Mouse (Mus musculus) olfactory bulb, adult 2 months (tissue): Measurements from ENCODE around the gene Gm20481. TPM values are rescaled to one million over a fixed set of nuclear protein-coding genes. Genes with fewer than 3 reads are reported as not detected.
"Not testable (repeated sequence)": the region's sequence is repeated elsewhere in the genome, so short reads cannot be mapped to it uniquely, and the experiment has no call there.

Source experiments
- H3K27ac ChIP-seq: fragments of 200-500 bp; 2 replicates; pipeline ENCODE4 v1.5.1; 2012; ENCODE audit warnings: low read depth, low read length; ENCODE audit not compliant: insufficient read depth
- H3K4me1 ChIP-seq: fragments of 200-500 bp; 2 replicates; pipeline ENCODE4 v1.6.1; 2012; ENCODE audit warnings: low read length; ENCODE audit not compliant: control insufficient read depth, insufficient read depth
- H3K4me3 ChIP-seq: fragments of 200-500 bp; 2 replicates; pipeline ENCODE4 v1.5.1; 2012; ENCODE audit warnings: mild to moderate bottlenecking, low read depth, low read length, moderate library complexity; ENCODE audit not compliant: insufficient read depth
- CTCF ChIP-seq: fragments of 200-500 bp; IDR thresholded peaks from 2 replicates; pipeline ENCODE4 v1.5.1; 2012; ENCODE audit warnings: low read depth, mild to moderate bottlenecking, low read length, moderate library complexity; ENCODE audit not compliant: insufficient read depth
- POLR2A ChIP-seq: fragments of 200-500 bp; IDR thresholded peaks from 2 replicates; pipeline ENCODE4 v1.6.1; 2012; ENCODE audit warnings: mild to moderate bottlenecking, low read depth, low read length, moderate library complexity; ENCODE audit not compliant: insufficient read depth
- WGBS: fragments of 180-500 bp; shearing (Covaris S2); methylation state at CpG from one replicate; pipeline ENCODE4 v1.1.7; 2018; 5-methylcytosine and 5-hydroxymethylcytosine counted together
- polyA plus RNA-seq: library from polyadenylated mRNA; stranded (reverse); fragments of >200 nt; gene quantifications from 2 replicates; pipeline ENCODE4 v1.2.4, GENCODE M21; 2012; ENCODE audit warnings: low replicate concordance; ENCODE audit not compliant: missing spikeins, insufficient read depth, insufficient read length

Gene Gm20481
- polyA plus RNA-seq, 1 experiment = not detected

- H3K27ac ChIP-seq = peak within 1 kb of the TSS; percentile 96
- peak within 1 kb of the TSS; percentile 82 for H3K4me3 ChIP-seq
- no peaks in the 10 kb centered on the region for H3K4me1 ChIP-seq
- TF ChIP-seq POLR2A (peak; percentile 74), CTCF (no peak)
- under 1% methylated on average over 58 of the region's 58 CpGs for WGBS
Measured at GRCm38 (mm10) chr17:34981690-34982180, 12.0 kb downstream of the Gm20481 start, which contains the start of gene Lsm2. Lsm2 (plus strand) TSS chr17:34981862.

- H3K27ac ChIP-seq = no peak overlapping the region
- no peaks in the 10 kb centered on the region for H3K4me1 ChIP-seq
- TF ChIP-seq POLR2A (no peak), CTCF (no peak)
- peak overlapping the region; percentile 82 for H3K4me3 ChIP-seq
- under 1% methylated on average over 15 of the region's 15 CpGs for WGBS
Measured at GRCm38 (mm10) chr17:34982328-34982727, 12.6 kb downstream of the Gm20481 start.

- 70% methylated on average over 2 of the region's 2 CpGs for WGBS
- Histone ChIP-seq H3K27ac (no peak overlapping the region), H3K4me1 (no peaks in the 10 kb centered on the region), H3K4me3 (no peak overlapping the region)
- TF ChIP-seq CTCF (no peak), POLR2A (no peak)
Measured at GRCm38 (mm10) chr17:34984218-34984617, 14.5 kb downstream of the Gm20481 start.

- TF ChIP-seq POLR2A (no peak), CTCF (no peak)
- H3K4me3 ChIP-seq = no peak overlapping the region
- H3K27ac ChIP-seq = no peak overlapping the region
- H3K4me1 ChIP-seq = 0 out of 2 replicates have a peak, but pooled peaks cover under 1% of the 10 kb centered on the region
Measured at GRCm38 (mm10) chr17:34994751-34995150, 25.0 kb downstream of the Gm20481 start.

GRCm38 (mm10) chr17:34995192-34995591, 25.5 kb downstream of the Gm20481 start:
- not testable (repeated sequence) for H3K4me1 ChIP-seq
- 90% methylated on average over 4 of the region's 4 CpGs for WGBS

GRCm38 (mm10) chr17:34995927-34996326, 26.2 kb downstream of the Gm20481 start:
- not testable (repeated sequence) for H3K4me1 ChIP-seq, H3K4me3 ChIP-seq, H3K27ac ChIP-seq
- 99% methylated on average over 4 of the region's 4 CpGs for WGBS

More at GRCm38 (mm10) chr17:34995192-34995591, 25.5 kb downstream of the Gm20481 start:
- H3K27ac ChIP-seq, H3K4me3 ChIP-seq: not testable (repeated sequence)

GRCm38 (mm10) chr17:34996411-34997141, 26.9 kb downstream of the Gm20481 start:
- Histone ChIP-seq H3K4me1 (peaks cover 4% of the 10 kb centered on the region), H3K27ac (no peak overlapping the region), H3K4me3 (no peak overlapping the region)
- WGBS = 92% methylated on average over 13 of the region's 14 CpGs
- no peak for TF ChIP-seq CTCF
- TF ChIP-seq POLR2A = no peak

- 89% methylated on average over 5 of the region's 5 CpGs for WGBS
- Histone ChIP-seq H3K4me1 (peaks cover 4% of the 10 kb centered on the region), H3K4me3 (no peak overlapping the region), H3K27ac (no peak overlapping the region)
- TF ChIP-seq CTCF (no peak), POLR2A (no peak)
Measured at GRCm38 (mm10) chr17:34997142-34997483, 27.4 kb downstream of the Gm20481 start.

- Histone ChIP-seq H3K4me1 (peaks cover 10% of the 10 kb centered on the region), H3K4me3 (no peak overlapping the region), H3K27ac (no peak overlapping the region)
- TF ChIP-seq POLR2A = no peak
- no peak for TF ChIP-seq CTCF
- WGBS = 91% methylated on average over 15 of the region's 15 CpGs
Measured at GRCm38 (mm10) chr17:34998526-34999430, 29.1 kb downstream of the Gm20481 start.

- WGBS = 18% methylated on average over 30 of the region's 32 CpGs
- H3K4me3 ChIP-seq = peak overlapping the region; percentile 84
- peaks cover 10% of the 10 kb centered on the region for H3K4me1 ChIP-seq
- H3K27ac ChIP-seq = not testable (repeated sequence)
Measured at GRCm38 (mm10) chr17:34999871-35000716, 30.4 kb downstream of the Gm20481 start.
